Mouse (Mus musculus) bone marrow, adult 2 months (tissue): ENCODE measurements at regions not wholly inside any gene's neighbourhood (a gene's known extent, or its start where the extent isn't known, plus 50 kb on each side); places are given as distances from the start of the nearest gene placed in this dataset.

Source experiments
- CTCF ChIP-seq: fragments of 200-500 bp; IDR thresholded peaks from 2 replicates; pipeline ENCODE4 v1.5.1; 2011; ENCODE audit warnings: low read length, control low read depth; ENCODE audit not compliant: control insufficient read depth, insufficient read depth
- POLR2A ChIP-seq: fragments of 200-500 bp; IDR thresholded peaks from 2 replicates; pipeline ENCODE4 v1.6.1; 2011; ENCODE audit warnings: low read depth, mild to moderate bottlenecking, control low read depth, low read length, borderline replicate concordance; ENCODE audit not compliant: control insufficient read depth

DNA sequence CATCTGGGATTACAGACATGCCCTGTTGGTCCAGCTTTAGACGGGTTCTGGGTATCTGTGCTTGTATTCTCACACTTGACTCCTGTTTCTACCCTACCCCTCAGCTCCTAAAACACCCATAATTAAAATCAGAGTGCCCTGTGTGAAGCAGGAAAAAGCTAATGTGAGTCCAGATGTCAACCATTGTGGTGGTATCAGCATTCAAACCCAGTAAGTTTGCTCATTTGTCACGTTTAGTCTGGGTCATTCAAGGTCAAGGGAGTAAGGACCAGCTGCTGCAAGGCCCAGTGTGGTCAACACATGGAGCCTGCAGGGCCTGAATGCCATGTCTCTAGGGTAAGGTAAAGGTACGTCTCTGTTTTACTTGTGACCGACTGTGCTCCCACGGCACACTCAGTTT, 188.9 kb downstream of the Uaca start:
- no peak for TF ChIP-seq CTCF
- TF ChIP-seq POLR2A, result no peak
